Mouse (Mus musculus): ENCODE results near the gene Lrrc74a. TPM values are rescaled to one million over a fixed set of nuclear protein-coding genes. Genes with fewer than 3 reads are reported as not detected.

The Lrrc74a gene
- total and polyA plus RNA-seq, 3 experiments, result not detected

- dilution Hi-C loops (cut with MboI; ENCODE audit: extremely low pct_ligation_motif_present, extremely low pct_unique_long_range_greater_than_20kb, low sequenced_read_pairs) (no loop called here), in situ Hi-C loops (cut with MboI; ENCODE audit: low pct_ligation_motif_present, low pct_unique_long_range_greater_than_20kb, low sequenced_read_pairs) (no loop called here)
- H3K36me3 ChIP-seq (replicated peaks in 1 of 2; ENCODE audit: control insufficient read depth in 1 of 2, insufficient read depth in 1 of 2, low read length in 1 of 2), result no peaks in the 10 kb centered on the region
- H3K9ac ChIP-seq (ENCODE audit: insufficient read depth, low read depth), result no peak overlapping the region
- H3K4me3 ChIP-seq (replicated peaks in 1 of 3; ENCODE audit: low read depth in 2 of 3, low read length in 2 of 3, poor library complexity in 1 of 3), result no peak overlapping the region
- H3K79me2 ChIP-seq (replicated peaks; ENCODE audit: control insufficient read depth, extremely low read depth, insufficient read depth, poor library complexity, severe bottlenecking), result no peaks in the 10 kb centered on the region
- H3K27me3 ChIP-seq (replicated peaks), result no peaks in the 10 kb centered on the region
- H3K4me2 ChIP-seq (ENCODE audit: insufficient read depth, low read depth, poor library complexity, severe bottlenecking), result no peak overlapping the region
- TF ChIP-seq ZMIZ1 (IDR thresholded peaks at IDR 0.05; ENCODE audit: low read depth, low read length), result no peak
- TF ChIP-seq CHD2 (IDR thresholded peaks at IDR 0.05; ENCODE audit: low read length), result no peak
- no peak for TF ChIP-seq MAX (IDR thresholded peaks at IDR 0.05; ENCODE audit: low read length)
- TF ChIP-seq NELFE (IDR thresholded peaks at IDR 0.05; ENCODE audit: low read depth, low read length), result no peak
- TF ChIP-seq MXI1 (IDR thresholded peaks at IDR 0.05; ENCODE audit: low read depth, low read length), result no peak
- no peak for TF ChIP-seq BHLHE40 (IDR thresholded peaks at IDR 0.05; ENCODE audit: low read depth, low read length)
- TF ChIP-seq TCF12 (IDR thresholded peaks at IDR 0.05; ENCODE audit: low read depth, low read length), result no peak
- TF ChIP-seq MEF2A (IDR thresholded peaks at IDR 0.05; ENCODE audit: borderline replicate concordance, low read depth, low read length), result no peak
- no peak for TF ChIP-seq SMC3 (IDR thresholded peaks at IDR 0.05; ENCODE audit: low read depth, low read length)
- TF ChIP-seq IRF4 (IDR thresholded peaks at IDR 0.05; ENCODE audit: low read depth, low read length), result no peak
- no peak for TF ChIP-seq CTCF (conservative IDR thresholded peaks at IDR 0.05 in 1 of 2, IDR thresholded peaks at IDR 0.05 in 1 of 2; ENCODE audit: low read depth in 2 of 2, low read length in 2 of 2)
- no peak for TF ChIP-seq ETS1 (conservative IDR thresholded peaks at IDR 0.05; ENCODE audit: low read depth, low read length)
- TF ChIP-seq MAZ (IDR thresholded peaks at IDR 0.05; ENCODE audit: low read depth, low read length), result no peak
- no peak for TF ChIP-seq ELF1 (IDR thresholded peaks at IDR 0.05; ENCODE audit: low read depth, low read length)
- TF ChIP-seq ZNF384 (IDR thresholded peaks at IDR 0.05; ENCODE audit: low read depth, low read length), result no peak
- no peak for TF ChIP-seq TBP (conservative IDR thresholded peaks at IDR 0.05; ENCODE audit: low read depth, low read length)
- TF ChIP-seq JUN (IDR thresholded peaks at IDR 0.05; ENCODE audit: insufficient read depth, low read depth, low read length), result no peak
- TF ChIP-seq USF1 (IDR thresholded peaks at IDR 0.05; ENCODE audit: low read depth, low read length), result no peak
- no peak for TF ChIP-seq RAD21 (IDR thresholded peaks at IDR 0.05; ENCODE audit: low read depth, low read length)
- TF ChIP-seq ZC3H11A (IDR thresholded peaks at IDR 0.05; ENCODE audit: low read depth, low read length), result no peak
- H3K9me3 ChIP-seq (replicated peaks; ENCODE audit: low read length), result peaks cover 2% of the 10 kb centered on the region
- DNase-seq (ENCODE audit: extremely low read depth), result no peak
- peaks cover 46 to 82% of the 10 kb centered on the region in 2 experiments for H3K4me1 ChIP-seq (ENCODE audit: control insufficient read depth in 1 of 2, insufficient read depth in 2 of 2)
- no peak overlapping the region for H3K27ac ChIP-seq (ENCODE audit: insufficient read depth, low read depth)
These were observed 73.6 kb downstream of the Lrrc74a start for GRCm38 (mm10) chr12:86807795-86808128.

GRCm38 (mm10) chr12:86808856-86809255 is 74.7 kb downstream of the Lrrc74a start:
- Histone ChIP-seq H3K4me2 (ENCODE audit: insufficient read depth, low read depth, poor library complexity, severe bottlenecking) (no peak overlapping the region), H3K79me2 (replicated peaks; ENCODE audit: control insufficient read depth, extremely low read depth, insufficient read depth, poor library complexity, severe bottlenecking) (no peaks in the 10 kb centered on the region), H3K4me3 (replicated peaks in 1 of 3; ENCODE audit: low read depth in 2 of 3, low read length in 2 of 3, poor library complexity in 1 of 3) (no peak overlapping the region), H3K9ac (ENCODE audit: insufficient read depth, low read depth) (no peak overlapping the region), H3K27me3 (replicated peaks) (no peaks in the 10 kb centered on the region), H3K9me3 (replicated peaks; ENCODE audit: low read length) (peaks cover 2% of the 10 kb centered on the region), H3K27ac (ENCODE audit: insufficient read depth, low read depth) (no peak overlapping the region), H3K36me3 (replicated peaks in 1 of 2; ENCODE audit: control insufficient read depth in 1 of 2, insufficient read depth in 1 of 2, low read length in 1 of 2) (no peaks in the 10 kb centered on the region), H3K4me1 (ENCODE audit: control insufficient read depth in 1 of 2, insufficient read depth in 2 of 2) (peaks cover 37 to 77% of the 10 kb centered on the region in 2 experiments)
- dilution Hi-C loops (cut with MboI; ENCODE audit: extremely low pct_ligation_motif_present, extremely low pct_unique_long_range_greater_than_20kb, low sequenced_read_pairs), result no loop called here
- in situ Hi-C loops (cut with MboI; ENCODE audit: low pct_ligation_motif_present, low pct_unique_long_range_greater_than_20kb, low sequenced_read_pairs), result no loop called here
- DNase-seq (ENCODE audit: extremely low read depth), result no peak
- TF ChIP-seq ZMIZ1 (IDR thresholded peaks at IDR 0.05; ENCODE audit: low read depth, low read length) (no peak), ZKSCAN1 (IDR thresholded peaks at IDR 0.05; ENCODE audit: borderline replicate concordance, low read depth, low read length) (no peak), TCF12 (IDR thresholded peaks at IDR 0.05; ENCODE audit: low read depth, low read length) (no peak), CHD2 (IDR thresholded peaks at IDR 0.05; ENCODE audit: low read length) (no peak), MXI1 (IDR thresholded peaks at IDR 0.05; ENCODE audit: low read depth, low read length) (no peak), POLR2AphosphoS2 (IDR thresholded peaks at IDR 0.05; ENCODE audit: low read depth, low read length) (no peak), SMC3 (IDR thresholded peaks at IDR 0.05; ENCODE audit: low read depth, low read length) (no peak), RCOR1 (conservative IDR thresholded peaks at IDR 0.05; ENCODE audit: low read depth, low read length) (no peak), UBTF (IDR thresholded peaks at IDR 0.05; ENCODE audit: low read depth, low read length) (no peak), PAX5 (IDR thresholded peaks at IDR 0.05; ENCODE audit: low read length) (no peak), RAD21 (IDR thresholded peaks at IDR 0.05; ENCODE audit: low read depth, low read length) (no peak), NELFE (IDR thresholded peaks at IDR 0.05; ENCODE audit: low read depth, low read length) (no peak), MYC (IDR thresholded peaks at IDR 0.05; ENCODE audit: low read depth, low read length) (no peak), ETS1 (conservative IDR thresholded peaks at IDR 0.05; ENCODE audit: low read depth, low read length) (no peak), HCFC1 (IDR thresholded peaks at IDR 0.05; ENCODE audit: low read depth, low read length) (no peak), E2F4 (IDR thresholded peaks at IDR 0.05; ENCODE audit: insufficient replicate concordance, low read depth, low read length) (no peak), KAT2A (IDR thresholded peaks at IDR 0.05; ENCODE audit: insufficient replicate concordance, low read length) (no peak), MAFK (IDR thresholded peaks at IDR 0.05; ENCODE audit: insufficient replicate concordance, low read length) (no peak)

Measured in CH12.LX (cell line).